Mouse (Mus musculus) cerebellum, adult 2 months (tissue): ENCODE results near the gene Utp20.

Source experiments
- CTCF ChIP-seq: fragments of 200-500 bp; IDR thresholded peaks from 2 replicates; pipeline ENCODE4 v1.5.1; 2011; ENCODE audit warnings: low read depth, mild to moderate bottlenecking, control low read depth, low read length, moderate library complexity, borderline replicate concordance; ENCODE audit not compliant: insufficient read depth
- POLR2A ChIP-seq: fragments of 200-500 bp; IDR thresholded peaks from 2 replicates; pipeline ENCODE4 v1.6.1; 2011; ENCODE audit warnings: low read length, control low read depth, borderline replicate concordance; ENCODE audit not compliant: insufficient read depth

- TF ChIP-seq CTCF: no peak
- TF ChIP-seq POLR2A: no peak
Measured at GRCm38 (mm10) chr10:88728166-88728565, 98.4 kb downstream of the Utp20 start.
